Mouse (Mus musculus) stomach, postnatal 0 days (tissue): Measurements from ENCODE around the gene Nat14. TPM values are rescaled to one million over a fixed set of nuclear protein-coding genes. Genes with fewer than 3 reads are reported as not detected.

Experiments used
- ATAC-seq: fragments of 200-750 bp; cut with Nextera tagmentation; 2 replicates; pipeline ENCODE4 v1.8.0; 2017; ENCODE audit not compliant: low FRiP score, low TSS enrichment
- DNase-seq: peaks from one replicate; pipeline ENCODE4 v3.0.0-alpha.2; 2016; ENCODE audit warnings: low spot score
- H3K27ac ChIP-seq: fragments of 300-500 bp; sonication (generic); replicated peaks from 2 replicates; pipeline ENCODE4 v1.5.1; 2014; ENCODE audit warnings: mild to moderate bottlenecking, control low read depth
- H3K27me3 ChIP-seq: fragments of 300-500 bp; sonication (generic); 2 replicates; pipeline ENCODE4 v1.6.1; 2014; ENCODE audit warnings: low read length; ENCODE audit not compliant: control insufficient read depth, insufficient read depth
- H3K36me3 ChIP-seq: fragments of 300-500 bp; sonication (generic); 2 replicates; pipeline ENCODE4 v1.6.1; 2014; ENCODE audit warnings: low read length, mixed read lengths; ENCODE audit not compliant: control insufficient read depth, insufficient read depth
- H3K4me1 ChIP-seq: fragments of 300-500 bp; sonication (generic); replicated peaks from 2 replicates; pipeline ENCODE4 v1.6.1; 2014; ENCODE audit warnings: antibody characterized with exemption; ENCODE audit not compliant: control insufficient read depth, insufficient read depth
- H3K4me2 ChIP-seq: fragments of 300-500 bp; sonication (generic); replicated peaks from 2 replicates; pipeline ENCODE4 v1.6.1; 2014; ENCODE audit warnings: low read depth, mild to moderate bottlenecking, control low read depth, moderate library complexity
- H3K4me3 ChIP-seq: fragments of 300-500 bp; sonication (generic); 2 replicates; pipeline ENCODE4 v1.5.1; 2014; ENCODE audit warnings: low read depth, low read length, control low read depth
- H3K9ac ChIP-seq: fragments of 300-500 bp; sonication (generic); 2 replicates; pipeline ENCODE4 v1.6.1; 2014; ENCODE audit warnings: mild to moderate bottlenecking, low read length, control low read depth, mixed read lengths
- H3K9me3 ChIP-seq: fragments of 300-500 bp; sonication (generic); 2 replicates; pipeline ENCODE4 v1.6.1; 2016; ENCODE audit warnings: low read length; ENCODE audit not compliant: control insufficient read depth
- CTCF ChIP-seq: IDR thresholded peaks from 2 replicates; pipeline ENCODE4 v1.5.1; 2016; ENCODE audit warnings: antibody characterized with exemption, low read depth, mild to moderate bottlenecking, moderate library complexity
- EP300 ChIP-seq: optimal IDR thresholded peaks from 2 replicates; pipeline ENCODE3; 2016; ENCODE audit warnings: antibody characterized with exemption
- WGBS: fragments of 180-500 bp; shearing (Covaris S2); extraction: QIAGEN DNeasy Blood & Tissue Kit; methylation state at CpG from one replicate; pipeline ENCODE4 v1.1.7; 2014; 5-methylcytosine and 5-hydroxymethylcytosine counted together
- polyA plus RNA-seq: library from polyadenylated mRNA; unstranded; fragments of >200 nt; fragmentation: Nextera tagmentation; extraction: Ambion mirVana; gene quantifications from 2 replicates; pipeline ENCODE4 v1.2.1, GENCODE M21; 2015

Gene Nat14
- polyA plus RNA-seq, 1 experiment from 2014 or later = 2.3 TPM

- DNase-seq = peak; percentile 32
These were observed 50.7 kb downstream of the Nat14 start for GRCm38 (mm10) chr7:4972321-4973047.

More at GRCm38 (mm10) chr7:4972321-4973047, 50.7 kb downstream of the Nat14 start:
- Histone ChIP-seq H3K9me3 (no peaks in the 10 kb centered on the region), H3K27ac (no peak overlapping the region), H3K4me2 (no peak overlapping the region), H3K4me1 (no peaks in the 10 kb centered on the region), H3K27me3 (no peaks in the 10 kb centered on the region), H3K36me3 (no peaks in the 10 kb centered on the region), H3K9ac (no peak overlapping the region), H3K4me3 (no peak overlapping the region)
- TF ChIP-seq CTCF (no peak), EP300 (no peak)
- 63% methylated on average over 18 of the region's 18 CpGs for WGBS
- ATAC-seq = peak; percentile 65; the same call in 1 of the 2 replicates

Other genes with a start within 250 kb of the Nat14 start
- 59.1 and 60.7 TPM in 2 replicates for gene Hspbp1, start 237.0 kb upstream of the Nat14 start, polyA plus RNA-seq
- 0.36 and 0.42 TPM in 2 replicates for gene Brsk1, start 231.4 kb upstream of the Nat14 start, polyA plus RNA-seq
- 2.2 and 2.4 TPM in 2 replicates for gene Tmem150b, start 196.8 kb upstream of the Nat14 start, polyA plus RNA-seq
- 31.8 and 32.5 TPM in 2 replicates for gene Kmt5c, start 181.9 kb upstream of the Nat14 start, polyA plus RNA-seq
- gene Cox6b2, start 168.9 kb upstream of the Nat14 start, polyA plus RNA-seq = 43.1 and 46.5 TPM in 2 replicates
- not detected in 2 replicates for gene Fam71e2, start 150.7 kb upstream of the Nat14 start, polyA plus RNA-seq
- 0.42 and 0.65 TPM in 2 replicates for gene Il11, start 139.2 kb upstream of the Nat14 start, polyA plus RNA-seq
- gene Tmem190, start 139.1 kb upstream of the Nat14 start, polyA plus RNA-seq = 0.42 and 0.80 TPM in 2 replicates
- gene Tmem238, start 132.4 kb upstream of the Nat14 start, polyA plus RNA-seq = 69.0 and 70.7 TPM in 2 replicates
- gene Rpl28, start 129.2 kb upstream of the Nat14 start, polyA plus RNA-seq = 322 and 359 TPM in 2 replicates
- gene Ube2s, start 109.4 kb upstream of the Nat14 start, polyA plus RNA-seq = 95.5 and 111 TPM in 2 replicates
- gene Shisa7, start 77.3 kb upstream of the Nat14 start, polyA plus RNA-seq = 0.15 and 0.16 TPM in 2 replicates
- 17.5 and 21.7 TPM in 2 replicates for gene Isoc2b, start 51.8 kb upstream of the Nat14 start, polyA plus RNA-seq
- gene Isoc2a, start 44.9 kb upstream of the Nat14 start, polyA plus RNA-seq = 0.56 and 0.67 TPM in 2 replicates
- not detected in 2 replicates for gene Gm36210, start 15.5 kb upstream of the Nat14 start, polyA plus RNA-seq
- gene Zfp628, start 6.8 kb upstream of the Nat14 start, polyA plus RNA-seq = 1.8 and 1.9 TPM in 2 replicates
- 1.3 and 1.9 TPM in 2 replicates for gene Ssc5d, start 3.8 kb downstream of the Nat14 start, polyA plus RNA-seq
- gene Sbk2, start 42.4 kb downstream of the Nat14 start, polyA plus RNA-seq = 0.15 TPM in 1 of 2 replicates, not detected in the other
- 0.04 TPM in 1 of 2 replicates, not detected in the other for gene Sbk3, start 49.1 kb downstream of the Nat14 start, polyA plus RNA-seq
- gene Zfp579, start 74.1 kb downstream of the Nat14 start, polyA plus RNA-seq = 10.9 and 15.0 TPM in 2 replicates
- gene Zfp524, start 92.4 kb downstream of the Nat14 start, polyA plus RNA-seq = 14.0 and 16.3 TPM in 2 replicates
- gene Fiz1, start 92.7 kb downstream of the Nat14 start, polyA plus RNA-seq = 14.9 and 17.8 TPM in 2 replicates
- gene Gm44973, start 93.5 kb downstream of the Nat14 start, polyA plus RNA-seq = 3.3 and 3.7 TPM in 2 replicates
- gene Zfp865, start 98.3 kb downstream of the Nat14 start, polyA plus RNA-seq = 2.2 and 2.3 TPM in 2 replicates
- 13.6 and 14.6 TPM in 2 replicates for gene Ccdc106, start 98.5 kb downstream of the Nat14 start, polyA plus RNA-seq
- not detected in 2 replicates for gene 4632433K11Rik, start 112.1 kb downstream of the Nat14 start, polyA plus RNA-seq
- 4.1 and 4.3 TPM in 2 replicates for gene Zfp784, start 116.4 kb downstream of the Nat14 start, polyA plus RNA-seq
- gene Zfp580, start 129.5 kb downstream of the Nat14 start, polyA plus RNA-seq = 21.0 and 21.6 TPM in 2 replicates
- 49.2 and 50.1 TPM in 2 replicates for gene U2af2, start 140.1 kb downstream of the Nat14 start, polyA plus RNA-seq
- gene Epn1, start 158.2 kb downstream of the Nat14 start, polyA plus RNA-seq = 41.0 and 44.5 TPM in 2 replicates
- gene Rfpl4, start 194.9 kb downstream of the Nat14 start, polyA plus RNA-seq = not detected in 2 replicates
- gene Rasl2-9, start 203.9 kb downstream of the Nat14 start, polyA plus RNA-seq = 0.35 and 0.50 TPM in 2 replicates
- 0.01 TPM in 1 of 2 replicates, not detected in the other for gene Vmn1r55, start 227.6 kb downstream of the Nat14 start, polyA plus RNA-seq